Mouse (Mus musculus) adrenal gland, adult 10 weeks (tissue): Measurements from ENCODE around the gene Drp2. TPM values are rescaled to one million over a fixed set of nuclear protein-coding genes. Genes with fewer than 3 reads are reported as not detected.

ENCODE experiments used
- polyA plus RNA-seq: library from polyadenylated mRNA; stranded (reverse); fragments of 350-450 nt; fragmentation: Illumina TruSeq; extraction: RNeasy Lipid Tissue Mini Kit (QIAGEN cat#74804); gene quantifications from one replicate; pipeline ENCODE4 v1.2.3, GENCODE M21; 2014; ENCODE audit warnings: low read depth, low replicate concordance

The Drp2 gene
- 0.41 TPM for polyA plus RNA-seq

GRCm38 (mm10) chrX:134403863-134404583, at the start of gene Drp2:
Gene Drp2, plus strand, starts transcription at chrX:134404551.

GRCm38 (mm10) chrX:134476290-134476689, 71.9 kb downstream of the Drp2 start, which contains the start of gene Taf7l:
Gene Taf7l, minus strand, starts transcription at chrX:134476490.

Other genes with a start within 250 kb of the Drp2 start
- gene Xkrx, start 242.5 kb upstream of the Drp2 start, polyA plus RNA-seq, result 0.52 TPM
- gene Arl13a, start 217.1 kb upstream of the Drp2 start, polyA plus RNA-seq, result not detected
- not detected for gene Nox1, start 182.6 kb upstream of the Drp2 start, polyA plus RNA-seq
- 68.2 TPM for gene Trmt2b, start 127.6 kb upstream of the Drp2 start, polyA plus RNA-seq
- 1,214 TPM for gene Tmem35a, start 109.3 kb upstream of the Drp2 start, polyA plus RNA-seq
- gene Cenpi, start 96.5 kb upstream of the Drp2 start, polyA plus RNA-seq, result 6.3 TPM
- gene Taf7l, start 71.9 kb downstream of the Drp2 start, polyA plus RNA-seq, result not detected
- gene Timm8a1, start 137.3 kb downstream of the Drp2 start, polyA plus RNA-seq, result 147 TPM
- 4.1 TPM for gene Btk, start 179.0 kb downstream of the Drp2 start, polyA plus RNA-seq
- gene Rpl36a, start 181.1 kb downstream of the Drp2 start, polyA plus RNA-seq, result 438 TPM
- 16.2 TPM for gene Gla, start 196.6 kb downstream of the Drp2 start, polyA plus RNA-seq
- gene Hnrnph2, start 196.6 kb downstream of the Drp2 start, polyA plus RNA-seq, result 277 TPM